Mouse (Mus musculus) brain, embryonic 14.5 days (tissue): ENCODE data around the gene Grin2a.

Experiments
- CTCF ChIP-seq: fragments of 200-500 bp; IDR thresholded peaks from 2 replicates; pipeline ENCODE4 v1.5.1; 2012; ENCODE audit warnings: inconsistent platforms, mild to moderate bottlenecking, moderate library complexity, borderline replicate concordance; ENCODE audit not compliant: insufficient read depth, insufficient read length; ENCODE audit errors: extremely low read depth
- POLR2A ChIP-seq: fragments of 200-500 bp; IDR thresholded peaks from 2 replicates; pipeline ENCODE4 v1.6.1; 2012; ENCODE audit warnings: mild to moderate bottlenecking, inconsistent platforms, borderline replicate concordance; ENCODE audit not compliant: poor library complexity, insufficient read depth, insufficient read length, severe bottlenecking; ENCODE audit errors: extremely low read depth

DNA sequence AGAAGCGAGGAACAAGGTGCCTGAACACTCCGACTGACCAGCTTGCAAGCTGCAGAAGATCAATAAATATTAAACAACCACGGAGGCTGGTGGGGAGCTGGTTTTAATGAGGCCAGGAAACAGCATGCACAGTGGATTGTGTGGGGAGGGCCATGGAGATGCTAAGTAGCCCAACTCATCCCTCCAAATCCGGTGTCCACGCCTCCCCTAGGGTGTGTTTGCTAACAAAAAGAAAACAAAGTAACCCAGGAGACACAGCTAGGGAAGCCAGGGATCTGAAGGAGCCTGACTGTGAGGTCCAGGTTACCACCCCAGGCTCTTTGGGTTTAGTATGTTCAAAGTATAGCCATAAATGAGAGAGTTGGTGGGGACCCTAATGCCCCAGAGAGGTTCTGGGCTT is 41.1 kb downstream of the Grin2a start:
- TF ChIP-seq POLR2A (no peak), CTCF (no peak)
